Mouse (Mus musculus): ENCODE results near the gene Cdk20. TPM values are rescaled to one million over a fixed set of nuclear protein-coding genes. Genes with fewer than 3 reads are reported as not detected.

Gene Cdk20
- polyA plus RNA-seq, 1 experiment, result 27.9 TPM

DNA sequence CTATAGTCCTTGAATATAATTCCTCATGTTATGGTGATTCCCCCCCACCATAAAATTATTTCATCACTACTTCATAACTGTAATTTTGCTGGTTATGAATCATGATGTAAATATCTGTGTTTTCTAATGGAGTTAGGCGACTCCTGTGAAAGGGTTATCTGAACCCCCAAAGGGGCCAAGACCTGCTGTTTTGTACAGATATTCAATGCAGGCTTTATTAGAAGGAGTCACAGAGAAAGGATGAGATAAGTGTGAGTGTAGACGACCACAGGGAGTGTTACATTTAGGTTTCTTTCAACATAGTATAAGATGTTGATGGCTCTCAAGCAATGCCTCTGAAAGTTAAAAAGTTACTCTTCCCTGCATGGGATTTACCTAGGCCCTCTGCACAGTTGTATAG lies 20.8 kb upstream of the Cdk20 start:
- Histone ChIP-seq H3K27me3 (ENCODE audit: control insufficient read depth, insufficient read depth, low read length) (no peaks in the 10 kb centered on the region), H3K27ac (ENCODE audit: insufficient read depth, low read length) (no peak overlapping the region), H3K4me1 (ENCODE audit: control insufficient read depth, insufficient read depth, low read length) (no peaks in the 10 kb centered on the region), H3K4me3 (replicated peaks; ENCODE audit: insufficient read depth, low read depth, low read length) (no peak overlapping the region)
- TF ChIP-seq CTCF (IDR thresholded peaks at IDR 0.05; ENCODE audit: borderline replicate concordance, insufficient read depth, low read depth, low read length), result no peak
- no peak for TF ChIP-seq POLR2A (IDR thresholded peaks at IDR 0.05; ENCODE audit: borderline replicate concordance, insufficient read depth, low read length)
- DNase-seq, result no peak
- 78% methylated on average over 2 of the region's 2 CpGs for WGBS

DNA sequence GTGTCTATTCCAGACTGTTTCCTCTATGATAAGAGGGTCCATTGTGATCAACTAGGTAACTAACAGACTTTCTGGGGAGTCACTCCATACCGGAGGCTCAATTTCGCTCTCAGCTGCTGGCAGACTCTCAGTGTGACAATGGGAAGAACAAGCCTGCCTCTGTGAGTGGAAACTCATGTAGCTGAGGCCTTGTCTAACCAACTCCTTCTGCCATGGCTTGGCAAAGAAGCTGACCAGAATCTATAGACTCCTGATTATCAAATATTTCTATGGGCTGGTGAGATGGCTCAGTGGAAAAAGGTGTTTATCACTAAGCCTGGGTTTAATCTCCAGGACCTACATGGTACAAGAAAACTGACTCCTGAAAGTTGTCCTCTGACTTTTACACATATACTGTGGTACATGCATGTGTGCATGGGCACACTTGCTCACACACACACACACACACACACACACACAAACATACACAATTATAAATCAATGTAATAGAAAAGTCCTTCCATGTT lies 19.3 kb upstream of the Cdk20 start:
- no peaks in the 10 kb centered on the region for H3K4me1 ChIP-seq (ENCODE audit: control insufficient read depth, insufficient read depth, low read length)
- WGBS, result 91% methylated on average over 2 of the region's 2 CpGs
- TF ChIP-seq POLR2A (IDR thresholded peaks at IDR 0.05; ENCODE audit: borderline replicate concordance, insufficient read depth, low read length) (no peak), CTCF (IDR thresholded peaks at IDR 0.05; ENCODE audit: borderline replicate concordance, insufficient read depth, low read depth, low read length) (no peak)
- no peak overlapping the region for H3K4me3 ChIP-seq (replicated peaks; ENCODE audit: insufficient read depth, low read depth, low read length)
- DNase-seq, result no peak
- no peak overlapping the region for H3K27ac ChIP-seq (ENCODE audit: insufficient read depth, low read length)
- H3K27me3 ChIP-seq (ENCODE audit: control insufficient read depth, insufficient read depth, low read length), result no peaks in the 10 kb centered on the region

- 89% methylated on average over 2 of the region's 2 CpGs for WGBS
- TF ChIP-seq CTCF (IDR thresholded peaks at IDR 0.05; ENCODE audit: borderline replicate concordance, insufficient read depth, low read depth, low read length) (no peak), POLR2A (IDR thresholded peaks at IDR 0.05; ENCODE audit: borderline replicate concordance, insufficient read depth, low read length) (no peak)
- no peaks in the 10 kb centered on the region for H3K27me3 ChIP-seq (ENCODE audit: control insufficient read depth, insufficient read depth, low read length)
Observed at GRCm38 (mm10) chr13:64415659-64416058, 16.5 kb upstream of the Cdk20 start.

GRCm38 (mm10) chr13:64416955-64417601 lies 15.0 kb upstream of the Cdk20 start:
- Histone ChIP-seq H3K27ac (ENCODE audit: insufficient read depth, low read length) (no peak overlapping the region), H3K27me3 (ENCODE audit: control insufficient read depth, insufficient read depth, low read length) (no peaks in the 10 kb centered on the region), H3K4me1 (ENCODE audit: control insufficient read depth, insufficient read depth, low read length) (no peaks in the 10 kb centered on the region), H3K4me3 (replicated peaks; ENCODE audit: insufficient read depth, low read depth, low read length) (no peak overlapping the region)
- WGBS, result 28% methylated on average over 5 of the region's 5 CpGs
- TF ChIP-seq POLR2A (IDR thresholded peaks at IDR 0.05; ENCODE audit: borderline replicate concordance, insufficient read depth, low read length) (no peak), CTCF (IDR thresholded peaks at IDR 0.05; ENCODE audit: borderline replicate concordance, insufficient read depth, low read depth, low read length) (no peak)
- DNase-seq, result no peak

More at GRCm38 (mm10) chr13:64415659-64416058, 16.5 kb upstream of the Cdk20 start:
- H3K4me1 ChIP-seq (ENCODE audit: control insufficient read depth, insufficient read depth, low read length), result no peaks in the 10 kb centered on the region
- H3K27ac ChIP-seq (ENCODE audit: insufficient read depth, low read length), result no peak overlapping the region
- H3K4me3 ChIP-seq (replicated peaks; ENCODE audit: insufficient read depth, low read depth, low read length), result no peak overlapping the region
- DNase-seq, result no peak

- no peaks in the 10 kb centered on the region for H3K4me1 ChIP-seq (ENCODE audit: control insufficient read depth, insufficient read depth, low read length)
- TF ChIP-seq CTCF (IDR thresholded peaks at IDR 0.05; ENCODE audit: borderline replicate concordance, insufficient read depth, low read depth, low read length), result no peak
- no peak for TF ChIP-seq POLR2A (IDR thresholded peaks at IDR 0.05; ENCODE audit: borderline replicate concordance, insufficient read depth, low read length)
- DNase-seq, result no peak
- WGBS, result 94% methylated on average over 1 of the region's 1 CpGs
- H3K4me3 ChIP-seq (replicated peaks; ENCODE audit: insufficient read depth, low read depth, low read length), result no peak overlapping the region
- no peak overlapping the region for H3K27ac ChIP-seq (ENCODE audit: insufficient read depth, low read length)
- no peaks in the 10 kb centered on the region for H3K27me3 ChIP-seq (ENCODE audit: control insufficient read depth, insufficient read depth, low read length)
Observed at GRCm38 (mm10) chr13:64420847-64421246, 11.3 kb upstream of the Cdk20 start.

DNA sequence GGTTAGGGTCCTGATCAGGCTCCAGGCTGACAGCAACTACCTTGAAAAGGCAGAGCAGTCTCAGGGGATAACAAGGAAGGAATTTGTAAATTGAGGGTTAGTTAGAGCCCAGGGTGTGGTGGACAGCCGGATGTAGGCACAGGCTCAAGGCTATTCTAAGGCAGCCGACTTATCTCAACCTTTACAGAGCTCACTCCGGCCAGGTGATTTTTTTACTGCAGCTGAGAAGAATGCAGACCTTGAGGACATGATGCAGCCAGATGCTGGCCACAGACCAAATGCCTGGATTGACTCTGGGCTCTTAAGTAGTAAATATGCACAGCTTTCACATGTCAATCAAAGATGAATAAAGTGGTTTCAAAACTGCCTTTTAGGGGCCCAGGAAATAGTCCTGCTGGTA lies 10.7 kb upstream of the Cdk20 start:
- Histone ChIP-seq H3K4me1 (ENCODE audit: control insufficient read depth, insufficient read depth, low read length) (no peaks in the 10 kb centered on the region), H3K27ac (ENCODE audit: insufficient read depth, low read length) (no peak overlapping the region), H3K27me3 (ENCODE audit: control insufficient read depth, insufficient read depth, low read length) (no peaks in the 10 kb centered on the region), H3K4me3 (replicated peaks; ENCODE audit: insufficient read depth, low read depth, low read length) (no peak overlapping the region)
- DNase-seq, result no peak
- WGBS, result 76% methylated on average over 3 of the region's 3 CpGs
- TF ChIP-seq POLR2A (IDR thresholded peaks at IDR 0.05; ENCODE audit: borderline replicate concordance, insufficient read depth, low read length) (no peak), CTCF (IDR thresholded peaks at IDR 0.05; ENCODE audit: borderline replicate concordance, insufficient read depth, low read depth, low read length) (no peak)

GRCm38 (mm10) chr13:64421952-64422606 lies 10.0 kb upstream of the Cdk20 start:
- TF ChIP-seq POLR2A (IDR thresholded peaks at IDR 0.05; ENCODE audit: borderline replicate concordance, insufficient read depth, low read length) (no peak), CTCF (IDR thresholded peaks at IDR 0.05; ENCODE audit: borderline replicate concordance, insufficient read depth, low read depth, low read length) (no peak)
- Histone ChIP-seq H3K27me3 (ENCODE audit: control insufficient read depth, insufficient read depth, low read length) (no peaks in the 10 kb centered on the region), H3K4me3 (replicated peaks; ENCODE audit: insufficient read depth, low read depth, low read length) (no peak overlapping the region), H3K27ac (ENCODE audit: insufficient read depth, low read length) (no peak overlapping the region), H3K4me1 (ENCODE audit: control insufficient read depth, insufficient read depth, low read length) (no peaks in the 10 kb centered on the region)
- no peak for DNase-seq
- WGBS, result 87% methylated on average over 7 of the region's 7 CpGs

- DNase-seq, result no peak
- 89% methylated on average over 6 of the region's 6 CpGs for WGBS
- H3K27ac ChIP-seq (ENCODE audit: insufficient read depth, low read length), result no peak overlapping the region
- no peak overlapping the region for H3K4me3 ChIP-seq (replicated peaks; ENCODE audit: insufficient read depth, low read depth, low read length)
- no peaks in the 10 kb centered on the region for H3K27me3 ChIP-seq (ENCODE audit: control insufficient read depth, insufficient read depth, low read length)
- no peaks in the 10 kb centered on the region for H3K4me1 ChIP-seq (ENCODE audit: control insufficient read depth, insufficient read depth, low read length)
- TF ChIP-seq CTCF (IDR thresholded peaks at IDR 0.05; ENCODE audit: borderline replicate concordance, insufficient read depth, low read depth, low read length) (no peak), POLR2A (IDR thresholded peaks at IDR 0.05; ENCODE audit: borderline replicate concordance, insufficient read depth, low read length) (no peak)
Observed at GRCm38 (mm10) chr13:64422607-64422957, 9.5 kb upstream of the Cdk20 start.
